Mouse (Mus musculus): Measurements from ENCODE around the gene Mrps23.
A peak's percentile ranks its signal among the peaks of the same experiment; 100 is the strongest.
"Not testable (repeated sequence)": the region's sequence is repeated elsewhere in the genome, so short reads cannot be mapped to it uniquely, and the experiment has no call there.

Gene Mrps23

GRCm38 (mm10) chr11:88180467-88180958 lies 23.7 kb upstream of the Mrps23 start:
- peak; percentile 44 to 71 for DNase-seq

- DNase-seq = peak; percentile 83 to 94
Observed at GRCm38 (mm10) chr11:88180959-88181619, 23.1 kb upstream of the Mrps23 start.

- no peak for DNase-seq
Observed at GRCm38 (mm10) chr11:88184632-88185180, 19.5 kb upstream of the Mrps23 start.

GRCm38 (mm10) chr11:88186078-88186946 lies 17.9 kb upstream of the Mrps23 start:
- no peak for DNase-seq

GRCm38 (mm10) chr11:88186947-88187243 lies 17.3 kb upstream of the Mrps23 start:
- DNase-seq = no peak

GRCm38 (mm10) chr11:88187417-88188133 lies 16.6 kb upstream of the Mrps23 start:
- DNase-seq = peak; percentile 91 to 93

- DNase-seq = no peak
Observed at GRCm38 (mm10) chr11:88188216-88188615, 16.0 kb upstream of the Mrps23 start.

GRCm38 (mm10) chr11:88188635-88189034 lies 15.6 kb upstream of the Mrps23 start:
- no peak for DNase-seq

- DNase-seq = peak; percentile 54 to 70
Observed at GRCm38 (mm10) chr11:88192595-88192994, 11.6 kb upstream of the Mrps23 start.

- DNase-seq = no peak
Observed at GRCm38 (mm10) chr11:88193098-88193823, 10.9 kb upstream of the Mrps23 start.

- DNase-seq = peak in 1 of 2 experiments; percentile 41
Observed at GRCm38 (mm10) chr11:88193824-88194696, 10.1 kb upstream of the Mrps23 start.

- DNase-seq = not testable (repeated sequence)
Observed at GRCm38 (mm10) chr11:88195699-88196098, 8.5 kb upstream of the Mrps23 start.

GRCm38 (mm10) chr11:88197153-88197576 lies 7.0 kb upstream of the Mrps23 start:
- peak; percentile 57 to 75 for DNase-seq

GRCm38 (mm10) chr11:88198223-88198622 lies 6.0 kb upstream of the Mrps23 start:
- no peak for DNase-seq

- no peak for DNase-seq
Observed at GRCm38 (mm10) chr11:88201172-88201571, 3.0 kb upstream of the Mrps23 start.

- no peak for DNase-seq
Observed at GRCm38 (mm10) chr11:88202077-88202476, 2.1 kb upstream of the Mrps23 start.

GRCm38 (mm10) chr11:88204593-88205368 lies 593 bp downstream of the Mrps23 start:
- no peak for DNase-seq

GRCm38 (mm10) chr11:88206576-88206975 lies 2.4 kb downstream of the Mrps23 start:
- DNase-seq = not testable (repeated sequence)

GRCm38 (mm10) chr11:88207697-88208096 lies 3.5 kb downstream of the Mrps23 start:
- DNase-seq = no peak

- no peak for DNase-seq
Observed at GRCm38 (mm10) chr11:88211824-88212582, 7.8 kb downstream of the Mrps23 start.

All from lung, postnatal 4 days (tissue).